Mouse (Mus musculus) liver, embryonic 15.5 days (tissue): ENCODE results near the gene Wfdc2. TPM values are rescaled to one million over a fixed set of nuclear protein-coding genes. Genes with fewer than 3 reads are reported as not detected.
A peak's percentile ranks its signal among the peaks of the same experiment; 100 is the strongest.

Experiments used
- ATAC-seq: fragments of 200-750 bp; cut with Nextera tagmentation; 2 replicates; pipeline ENCODE4 v1.8.0; 2017; ENCODE audit warnings: moderate number of reproducible peaks, mild to moderate bottlenecking, moderate library complexity; ENCODE audit not compliant: insufficient read depth
- H3K27ac ChIP-seq: fragments of 300-500 bp; sonication (generic); replicated peaks from 2 replicates; pipeline ENCODE4 v1.5.1; 2015; ENCODE audit warnings: mild to moderate bottlenecking, inconsistent platforms
- H3K27me3 ChIP-seq: fragments of 300-500 bp; sonication (generic); 2 replicates; pipeline ENCODE4 v1.6.1; 2015; ENCODE audit warnings: mild to moderate bottlenecking, inconsistent platforms
- H3K36me3 ChIP-seq: fragments of 300-500 bp; sonication (generic); replicated peaks from 2 replicates; pipeline ENCODE4 v1.6.1; 2015; ENCODE audit warnings: moderate library complexity, mild to moderate bottlenecking, inconsistent platforms
- H3K4me1 ChIP-seq: fragments of 300-500 bp; sonication (generic); replicated peaks from 2 replicates; pipeline ENCODE4 v1.6.1; 2015; ENCODE audit warnings: inconsistent platforms
- H3K4me2 ChIP-seq: fragments of 300-500 bp; sonication (generic); 2 replicates; pipeline ENCODE4 v1.6.1; 2015; ENCODE audit warnings: moderate library complexity, mild to moderate bottlenecking, inconsistent platforms
- H3K4me3 ChIP-seq: fragments of 300-500 bp; sonication (generic); replicated peaks from 2 replicates; pipeline ENCODE4 v1.5.1; 2015; ENCODE audit warnings: mild to moderate bottlenecking, inconsistent platforms
- H3K9ac ChIP-seq: fragments of 300-500 bp; sonication (generic); 2 replicates; pipeline ENCODE4 v1.6.1; 2015; ENCODE audit warnings: moderate library complexity, mild to moderate bottlenecking, inconsistent platforms
- H3K9me3 ChIP-seq: fragments of 300-500 bp; sonication (generic); replicated peaks from 2 replicates; pipeline ENCODE4 v1.6.1; 2016; ENCODE audit warnings: inconsistent platforms
- WGBS: fragments of 180-500 bp; shearing (Covaris S2); methylation state at CpG from one replicate; pipeline ENCODE4 v1.1.7; 2015; ENCODE audit warnings: mixed read lengths; ENCODE audit not compliant: insufficient replicate concordance; 5-methylcytosine and 5-hydroxymethylcytosine counted together
- polyA plus RNA-seq: library from polyadenylated mRNA; unstranded; fragments of >200 nt; fragmentation: Nextera tagmentation; extraction: Ambion mirVana; gene quantifications from 2 replicates; pipeline ENCODE4 v1.2.1, GENCODE M21; 2015

Gene Wfdc2
- polyA plus RNA-seq, 1 experiment from 2014 or later = 1.7 TPM

DNA sequence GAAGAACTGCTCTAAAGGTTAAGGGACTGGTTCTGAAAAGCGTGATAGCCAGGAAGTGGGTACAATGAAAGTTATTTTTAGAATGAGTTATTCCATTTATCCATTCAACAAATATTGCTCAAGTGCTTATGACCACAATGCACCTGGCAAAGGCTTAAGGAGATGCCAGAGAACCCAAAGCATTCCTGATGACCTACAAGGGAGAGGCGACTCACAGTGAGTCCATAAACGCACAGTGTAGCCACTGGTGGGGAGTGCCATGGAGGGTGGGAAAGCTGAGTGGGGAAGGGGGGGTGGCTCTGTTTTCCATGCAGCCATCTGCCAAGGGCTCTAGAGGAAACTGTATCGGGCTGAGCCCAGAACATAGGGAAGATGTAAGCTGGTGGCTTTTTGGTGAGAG is 12.9 kb upstream of the Wfdc2 start:
- Histone ChIP-seq H3K4me1 (no peaks in the 10 kb centered on the region), H3K9ac (no peak overlapping the region), H3K9me3 (no peaks in the 10 kb centered on the region), H3K27me3 (peaks cover 12% of the 10 kb centered on the region), H3K36me3 (no peaks in the 10 kb centered on the region), H3K4me2 (no peak overlapping the region), H3K27ac (no peak overlapping the region), H3K4me3 (no peak overlapping the region)
- WGBS = 31% methylated on average over 4 of the region's 4 CpGs
- no peak for ATAC-seq

DNA sequence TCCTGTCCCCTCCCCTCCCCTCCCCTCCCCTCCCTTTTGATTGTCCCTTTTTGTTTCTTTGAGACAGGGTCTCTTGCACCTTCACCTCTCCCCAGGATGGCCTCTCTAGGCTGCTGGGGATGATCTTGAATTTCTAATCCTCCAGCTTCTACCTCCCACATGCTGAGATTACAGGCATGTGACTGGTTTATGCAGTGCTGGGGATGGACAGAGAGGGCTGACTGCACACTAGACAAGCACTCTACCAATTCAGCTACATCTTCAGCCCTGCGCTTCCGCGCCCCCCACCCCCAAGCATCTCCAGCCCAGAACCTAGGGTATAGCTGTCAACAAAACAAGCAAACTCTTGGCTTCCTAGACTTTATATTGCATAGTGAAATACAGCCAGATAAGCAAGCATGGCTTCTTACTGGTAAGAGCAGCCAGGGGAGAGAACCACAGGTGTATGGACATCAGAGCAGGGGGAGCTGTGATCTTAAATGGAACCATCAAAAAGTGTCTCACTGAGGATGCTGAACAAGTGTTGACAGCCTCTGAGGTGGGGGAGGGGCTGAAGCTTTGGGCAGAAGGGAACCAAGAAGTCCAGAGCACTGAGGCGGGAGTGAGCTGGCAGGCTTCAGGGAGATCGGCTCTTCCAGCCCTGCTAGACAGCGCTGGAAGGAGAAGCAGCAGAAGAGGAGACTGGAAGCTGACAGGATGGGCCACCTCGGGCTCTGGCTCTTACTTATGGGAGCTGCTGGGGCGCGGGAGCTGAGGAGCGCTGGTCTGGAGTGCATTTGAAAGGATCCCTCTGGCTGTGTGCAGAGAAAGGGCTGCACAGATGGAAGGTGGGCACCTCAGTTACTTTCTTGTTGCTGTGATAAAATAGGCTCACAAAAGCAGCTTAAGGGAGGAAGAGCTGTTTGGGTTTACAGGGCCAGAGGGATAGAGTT is 12.0 kb upstream of the Wfdc2 start:
- no peaks in the 10 kb centered on the region for H3K36me3 ChIP-seq
- H3K4me2 ChIP-seq = no peak overlapping the region
- H3K9me3 ChIP-seq = no peaks in the 10 kb centered on the region
- ATAC-seq = no peak
- WGBS = 25% methylated on average over 10 of the region's 10 CpGs
- H3K4me1 ChIP-seq = no peaks in the 10 kb centered on the region
- H3K27me3 ChIP-seq = peaks cover 12% of the 10 kb centered on the region
- no peak overlapping the region for H3K4me3 ChIP-seq
- no peak overlapping the region for H3K9ac ChIP-seq
- H3K27ac ChIP-seq = no peak overlapping the region

DNA sequence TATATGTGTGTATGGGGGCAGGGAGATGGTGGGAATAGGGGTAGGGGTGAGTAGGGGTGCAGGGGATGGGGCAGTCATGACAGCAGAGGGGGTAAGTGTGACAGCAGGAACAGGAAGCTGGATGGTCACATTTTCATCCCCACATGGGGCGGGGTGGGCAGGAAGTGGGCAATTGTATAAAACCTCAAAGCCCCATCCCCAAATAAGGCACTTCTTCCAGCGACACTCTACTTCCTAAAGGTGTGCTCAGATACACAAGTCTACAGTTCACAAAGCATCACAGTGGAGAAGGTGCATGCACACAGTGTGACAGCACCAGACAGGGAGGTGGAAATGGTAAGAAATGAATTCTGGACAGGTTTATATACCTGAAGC is 11.3 kb upstream of the Wfdc2 start:
- WGBS = 25% methylated on average over 2 of the region's 2 CpGs
- ATAC-seq = no peak
- no peak overlapping the region for H3K4me3 ChIP-seq

DNA sequence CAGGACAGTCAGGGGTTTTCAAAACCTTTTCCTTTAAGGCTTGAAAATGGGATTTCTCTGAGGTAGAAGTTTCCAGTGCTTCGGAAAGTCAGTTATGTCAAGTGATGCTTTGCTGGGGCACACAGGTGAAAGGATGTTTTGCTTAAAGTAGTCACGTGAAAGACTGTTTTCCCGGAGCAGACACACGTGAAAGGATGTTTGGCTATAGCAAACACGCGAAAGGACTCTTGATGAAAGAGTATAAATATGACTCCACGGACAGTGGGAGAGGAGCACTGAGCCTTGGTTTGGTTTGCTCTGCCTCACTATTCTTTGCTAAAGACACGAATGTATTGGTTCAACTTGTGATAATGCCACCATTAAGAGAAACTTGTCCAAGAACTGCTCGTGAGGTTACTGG is 10.7 kb upstream of the Wfdc2 start:
- Histone ChIP-seq H3K27me3 (peaks cover 12% of the 10 kb centered on the region), H3K36me3 (no peaks in the 10 kb centered on the region), H3K4me1 (no peaks in the 10 kb centered on the region), H3K9ac (no peak overlapping the region), H3K4me3 (no peak overlapping the region), H3K4me2 (no peak overlapping the region), H3K27ac (no peak overlapping the region), H3K9me3 (no peaks in the 10 kb centered on the region)
- 68% methylated on average over 9 of the region's 9 CpGs for WGBS
- no peak for ATAC-seq

More for the DNA sequence above, 11.3 kb upstream of the Wfdc2 start:
- Histone ChIP-seq H3K9me3 (no peaks in the 10 kb centered on the region), H3K9ac (no peak overlapping the region), H3K4me1 (no peaks in the 10 kb centered on the region), H3K36me3 (no peaks in the 10 kb centered on the region), H3K27me3 (peaks cover 12% of the 10 kb centered on the region), H3K4me2 (no peak overlapping the region), H3K27ac (no peak overlapping the region)

DNA sequence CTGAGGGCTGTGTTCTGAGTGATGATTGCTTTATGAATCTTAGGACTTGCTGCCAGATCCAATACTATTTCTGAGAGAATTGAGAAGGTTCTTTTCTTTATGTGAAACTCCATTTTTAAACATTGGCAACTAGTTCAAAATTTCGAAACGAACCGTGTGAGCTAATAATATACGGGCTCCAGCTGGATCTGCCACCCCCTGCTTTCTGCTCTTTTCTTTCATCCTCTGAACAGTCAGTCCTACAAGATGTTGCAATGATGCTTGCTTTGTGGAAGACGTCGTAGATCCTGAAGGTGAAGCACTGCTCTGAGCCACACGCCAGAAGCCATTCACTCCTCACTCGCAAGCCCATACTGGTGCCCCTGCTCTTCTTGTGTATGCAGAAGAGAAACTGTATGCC is 3.8 kb upstream of the Wfdc2 start:
- Histone ChIP-seq H3K27ac (no peak overlapping the region), H3K9ac (no peak overlapping the region), H3K4me2 (no peak overlapping the region), H3K4me3 (no peak overlapping the region), H3K4me1 (no peaks in the 10 kb centered on the region), H3K36me3 (no peaks in the 10 kb centered on the region), H3K27me3 (peaks cover 25% of the 10 kb centered on the region), H3K9me3 (no peaks in the 10 kb centered on the region)
- no peak for ATAC-seq
- WGBS = 70% methylated on average over 8 of the region's 8 CpGs

DNA sequence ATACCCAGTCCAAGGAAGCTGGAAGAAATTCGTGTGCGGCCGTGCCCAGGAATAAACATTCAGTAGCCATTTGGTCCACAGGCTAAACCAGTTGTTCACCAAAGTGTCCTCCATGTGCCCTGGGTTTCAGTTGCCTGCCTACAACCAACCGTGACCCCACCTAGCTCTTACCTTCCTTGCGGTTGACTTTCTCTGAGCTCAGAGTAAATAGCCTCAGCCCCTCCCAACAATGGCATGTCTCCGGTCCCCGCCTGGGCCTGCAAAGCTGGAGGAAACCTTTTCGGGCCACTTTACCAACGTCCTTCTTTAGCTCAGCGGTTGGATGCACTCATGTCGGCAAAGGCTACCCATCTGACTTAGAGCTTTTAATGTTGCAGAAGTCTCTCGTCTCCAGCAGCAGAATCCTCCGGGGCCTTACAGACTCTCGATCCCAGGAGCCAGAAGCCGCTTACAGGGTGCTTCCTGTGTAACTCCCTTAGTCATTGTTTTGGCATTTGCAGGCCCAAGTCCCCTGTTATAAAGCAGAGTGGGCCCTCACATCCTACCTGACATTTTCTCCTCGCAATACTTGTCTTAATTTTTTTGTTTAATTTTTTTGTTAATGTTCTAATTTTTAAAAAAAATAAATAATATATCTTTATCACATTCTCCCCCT is 3.1 kb upstream of the Wfdc2 start:
- no peak for ATAC-seq
- peaks cover 32% of the 10 kb centered on the region for H3K27me3 ChIP-seq
- H3K4me3 ChIP-seq = no peak overlapping the region
- no peak overlapping the region for H3K4me2 ChIP-seq
- no peaks in the 10 kb centered on the region for H3K4me1 ChIP-seq
- H3K36me3 ChIP-seq = no peaks in the 10 kb centered on the region
- H3K9ac ChIP-seq = no peak overlapping the region
- H3K27ac ChIP-seq = no peak overlapping the region
- 17% methylated on average over 16 of the region's 16 CpGs for WGBS
- H3K9me3 ChIP-seq = no peaks in the 10 kb centered on the region

DNA sequence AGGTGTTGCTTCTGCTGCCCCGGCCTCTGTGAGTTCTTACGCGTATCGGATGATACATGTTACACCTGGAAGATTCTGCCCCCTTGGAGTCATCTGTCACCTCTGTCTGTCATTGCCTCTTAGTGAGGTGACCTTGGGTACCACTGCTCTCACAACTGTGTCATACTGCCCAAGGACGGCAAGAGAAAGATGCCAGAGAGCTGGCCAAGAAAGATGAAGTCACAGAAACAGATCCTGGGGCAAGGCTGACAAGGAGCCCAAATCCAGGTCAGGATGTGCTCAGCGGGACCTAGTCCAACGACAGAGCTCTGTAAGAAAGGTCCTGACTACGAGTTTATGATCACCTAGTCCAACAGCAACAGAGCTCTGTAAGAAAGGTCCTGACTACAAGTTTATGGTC is 2.1 kb upstream of the Wfdc2 start:
- H3K9me3 ChIP-seq = no peaks in the 10 kb centered on the region
- H3K9ac ChIP-seq = no peak overlapping the region
- 70% methylated on average over 8 of the region's 8 CpGs for WGBS
- H3K27ac ChIP-seq = no peak overlapping the region
- H3K36me3 ChIP-seq = no peaks in the 10 kb centered on the region
- H3K27me3 ChIP-seq = peaks cover 42% of the 10 kb centered on the region
- ATAC-seq = no peak
- no peaks in the 10 kb centered on the region for H3K4me1 ChIP-seq
- no peak overlapping the region for H3K4me3 ChIP-seq
- H3K4me2 ChIP-seq = no peak overlapping the region

DNA sequence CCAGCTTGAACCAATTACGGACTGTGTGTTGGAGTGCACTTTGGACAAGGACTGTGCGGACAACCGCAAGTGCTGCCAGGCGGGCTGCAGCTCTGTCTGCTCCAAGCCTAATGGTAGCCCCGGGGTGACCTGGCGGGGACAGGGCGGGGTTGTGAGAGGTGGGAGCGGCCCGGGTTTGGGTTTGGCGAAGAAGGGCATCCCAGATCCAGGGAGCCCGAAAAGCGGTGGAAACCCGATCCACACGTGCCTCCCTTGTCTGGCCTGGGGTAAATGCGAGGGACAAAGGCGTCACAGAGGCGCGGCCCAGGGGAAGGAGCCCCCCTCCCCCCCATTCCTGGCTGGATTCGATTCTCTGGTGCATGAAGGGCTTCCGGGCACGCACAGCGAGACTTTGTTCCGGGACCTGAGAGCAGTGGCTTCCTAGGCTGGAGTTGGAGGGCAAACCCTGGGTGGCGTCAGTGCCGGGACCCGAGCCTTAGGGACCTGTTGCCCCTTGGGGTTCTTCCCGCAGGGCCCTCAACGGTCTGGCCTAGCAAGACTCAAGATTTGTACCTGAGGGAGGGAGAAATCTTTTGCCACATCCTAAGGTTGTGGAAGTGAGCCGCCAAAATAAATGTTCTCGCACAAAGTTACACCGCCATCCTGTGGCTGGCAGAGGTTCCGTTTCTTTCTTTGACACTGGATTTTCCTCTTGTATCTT is 1.3 kb downstream of the Wfdc2 start:
- peaks cover 42% of the 10 kb centered on the region for H3K27me3 ChIP-seq
- no peaks in the 10 kb centered on the region for H3K36me3 ChIP-seq
- peak overlapping the region; percentile 28 for H3K4me3 ChIP-seq
- peak overlapping the region; percentile 62 for H3K4me2 ChIP-seq
- H3K4me1 ChIP-seq = no peaks in the 10 kb centered on the region
- H3K9ac ChIP-seq = no peak overlapping the region
- no peaks in the 10 kb centered on the region for H3K9me3 ChIP-seq
- no peak overlapping the region for H3K27ac ChIP-seq
- no peak for ATAC-seq
- 2% methylated on average over 32 of the region's 32 CpGs for WGBS

DNA sequence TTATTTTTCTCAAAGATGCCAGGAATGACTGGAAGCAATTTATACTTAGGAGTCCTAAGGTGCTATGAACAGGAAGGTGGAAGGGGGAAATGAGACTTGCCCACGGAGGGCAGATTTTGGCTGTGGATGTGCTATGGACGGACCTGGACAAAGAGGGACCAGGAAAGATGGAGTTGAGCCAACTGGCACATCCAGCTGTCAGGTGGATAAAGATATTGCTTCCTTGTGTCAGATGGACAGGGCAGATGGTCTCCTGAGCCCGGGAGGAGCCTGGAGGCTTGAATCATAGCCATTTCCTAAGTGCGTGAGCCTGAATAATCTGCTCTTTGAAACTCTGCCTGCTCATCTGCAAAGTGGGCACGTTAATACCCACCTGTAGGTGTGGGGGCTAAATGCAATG is 2.1 kb downstream of the Wfdc2 start:
- H3K27me3 ChIP-seq = peaks cover 42% of the 10 kb centered on the region
- no peak overlapping the region for H3K9ac ChIP-seq
- H3K4me1 ChIP-seq = no peaks in the 10 kb centered on the region
- H3K4me3 ChIP-seq = no peak overlapping the region
- H3K36me3 ChIP-seq = no peaks in the 10 kb centered on the region
- H3K27ac ChIP-seq = no peak overlapping the region
- 44% methylated on average over 5 of the region's 5 CpGs for WGBS
- ATAC-seq = no peak
- no peak overlapping the region for H3K4me2 ChIP-seq
- no peaks in the 10 kb centered on the region for H3K9me3 ChIP-seq

DNA sequence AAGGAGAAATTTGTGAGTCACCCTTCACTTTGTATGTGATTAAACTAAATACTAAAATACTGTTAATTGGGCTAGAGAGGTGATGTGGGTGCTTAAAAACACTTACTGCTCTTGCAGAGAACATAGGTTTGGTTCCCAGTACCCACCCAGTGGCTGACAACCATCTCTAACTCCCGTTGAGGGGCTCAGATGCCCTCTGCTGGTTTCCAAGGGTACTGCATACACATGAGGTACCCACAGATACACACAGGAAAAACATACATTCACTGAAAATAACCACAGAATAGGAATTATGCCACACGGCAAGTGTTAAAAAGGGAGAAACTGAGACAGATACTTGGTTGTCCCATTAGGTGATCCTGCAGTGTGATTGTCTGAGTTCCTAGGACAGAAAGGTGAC is 4.8 kb downstream of the Wfdc2 start:
- no peaks in the 10 kb centered on the region for H3K9me3 ChIP-seq
- H3K27ac ChIP-seq = no peak overlapping the region
- WGBS = 53% methylated on average over 2 of the region's 2 CpGs
- no peak overlapping the region for H3K4me2 ChIP-seq
- H3K4me3 ChIP-seq = no peak overlapping the region
- H3K27me3 ChIP-seq = peaks cover 31% of the 10 kb centered on the region
- H3K4me1 ChIP-seq = no peaks in the 10 kb centered on the region
- H3K9ac ChIP-seq = no peak overlapping the region
- ATAC-seq = no peak
- H3K36me3 ChIP-seq = no peaks in the 10 kb centered on the region

DNA sequence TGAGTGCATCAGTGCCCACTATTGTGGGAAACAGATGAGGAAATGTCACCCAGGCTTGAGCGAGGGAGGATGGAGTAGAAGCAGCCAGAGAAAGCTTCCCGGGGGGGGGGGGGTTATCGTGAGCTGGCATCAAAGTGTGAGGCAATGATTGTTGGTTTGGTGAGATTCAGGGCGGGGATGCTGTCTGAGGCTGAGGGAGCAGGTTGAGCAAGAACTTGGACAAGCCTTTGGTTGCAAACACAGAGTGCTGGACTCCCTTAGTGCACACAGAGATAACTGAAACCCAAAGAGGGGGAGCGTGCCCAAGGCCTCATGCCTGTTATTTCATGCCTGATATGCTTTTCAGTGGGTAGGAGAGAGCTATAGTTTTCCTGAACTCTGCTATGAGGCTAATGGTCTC is 5.2 kb downstream of the Wfdc2 start:
- no peak overlapping the region for H3K4me3 ChIP-seq
- WGBS = 53% methylated on average over 5 of the region's 5 CpGs
- no peak for ATAC-seq
- H3K27ac ChIP-seq = no peak overlapping the region
- H3K27me3 ChIP-seq = peaks cover 26% of the 10 kb centered on the region
- H3K9ac ChIP-seq = no peak overlapping the region
- no peak overlapping the region for H3K4me2 ChIP-seq
- no peaks in the 10 kb centered on the region for H3K9me3 ChIP-seq
- H3K4me1 ChIP-seq = no peaks in the 10 kb centered on the region
- no peaks in the 10 kb centered on the region for H3K36me3 ChIP-seq
